Mouse (Mus musculus): ENCODE measurements around the gene Tnfsf4. TPM values are rescaled to one million over a fixed set of nuclear protein-coding genes. Genes with fewer than 3 reads are reported as not detected.

Tnfsf4 gene
- polyA plus RNA-seq, 1 experiment from 2014 or later, result 0.22 TPM

Other genes starting within 250 kb of the Tnfsf4 start
- gene Tex50, start 236.1 kb upstream of the Tnfsf4 start, polyA plus RNA-seq (2016; fragmentation: Nextera tagmentation; extraction: Ambion mirVana), result 0.16 and 0.22 TPM in 2 replicates
- gene Prdx6, start 144.2 kb upstream of the Tnfsf4 start, polyA plus RNA-seq (2016; fragmentation: Nextera tagmentation; extraction: Ambion mirVana), result 419 and 505 TPM in 2 replicates
- gene Tnfsf18, start 99.2 kb downstream of the Tnfsf4 start, polyA plus RNA-seq (2016; fragmentation: Nextera tagmentation; extraction: Ambion mirVana), result not detected in 2 replicates